Mouse (Mus musculus): ENCODE measurements at regions not wholly inside any gene's neighbourhood (a gene's known extent, or its start where the extent isn't known, plus 50 kb on each side); places are given as distances from the start of the nearest gene placed in this dataset.

DNA sequence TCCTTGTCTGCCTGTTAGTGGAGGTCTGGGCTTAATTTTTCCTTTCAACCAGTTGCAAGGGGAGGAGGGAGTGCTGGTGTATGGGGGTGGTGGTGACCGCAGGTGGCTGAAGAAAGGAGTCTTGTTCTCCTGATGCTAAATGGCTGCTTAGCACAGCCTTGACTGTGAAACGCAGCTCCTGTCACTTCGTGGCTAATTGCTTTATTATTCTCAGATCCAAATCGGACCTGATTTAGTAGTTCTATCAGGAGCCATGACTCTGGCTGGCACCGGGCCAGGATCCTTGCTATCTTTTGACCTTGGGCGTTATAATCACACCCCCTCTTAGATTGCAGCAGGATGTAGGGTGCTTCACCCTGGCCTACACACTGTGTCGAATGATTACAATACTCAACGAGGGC is 726.8 kb downstream of the Bcl11a start:
- no peak for DNase-seq (ENCODE audit: low spot score)

DNA sequence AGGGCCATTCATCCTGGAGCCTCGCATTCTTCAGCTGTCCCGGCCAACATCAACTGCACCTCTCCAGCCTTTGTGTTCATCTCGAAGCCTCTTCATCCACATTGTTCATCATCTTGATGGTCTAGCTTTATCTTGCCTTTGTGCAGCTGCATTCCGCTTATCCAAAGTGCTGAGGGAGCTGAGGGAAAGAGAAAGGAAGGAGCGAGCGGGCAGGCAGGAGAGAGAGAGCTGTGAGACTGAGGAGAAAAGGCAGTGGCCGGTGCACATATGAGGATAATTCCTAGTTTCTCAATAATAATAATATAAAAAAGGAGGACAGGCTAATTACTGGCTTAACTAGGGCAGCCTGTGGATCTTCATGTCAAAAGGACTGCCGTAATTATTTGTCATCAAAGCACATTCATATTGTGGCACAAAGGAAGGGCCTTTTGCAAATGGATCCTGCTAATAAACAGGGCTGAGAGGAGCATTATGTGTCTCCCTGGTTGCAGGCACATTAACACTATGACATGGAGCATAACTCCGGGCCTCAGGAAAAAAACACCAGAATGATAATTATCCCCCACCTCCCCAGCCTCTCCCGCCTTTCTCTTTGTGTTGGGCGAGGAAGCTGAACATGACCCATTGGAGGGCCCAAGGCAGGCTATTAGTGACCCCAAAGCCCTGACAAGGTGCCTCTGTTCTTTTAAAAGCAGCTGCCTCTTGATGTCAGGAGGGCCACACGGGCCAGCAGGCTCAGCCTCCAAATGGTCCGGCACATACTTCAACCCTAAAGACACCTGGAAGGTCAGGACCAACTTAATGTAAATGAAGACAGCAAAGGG is 751.9 kb downstream of the Bcl11a start:
- no peak for DNase-seq (ENCODE audit: low spot score)

DNA sequence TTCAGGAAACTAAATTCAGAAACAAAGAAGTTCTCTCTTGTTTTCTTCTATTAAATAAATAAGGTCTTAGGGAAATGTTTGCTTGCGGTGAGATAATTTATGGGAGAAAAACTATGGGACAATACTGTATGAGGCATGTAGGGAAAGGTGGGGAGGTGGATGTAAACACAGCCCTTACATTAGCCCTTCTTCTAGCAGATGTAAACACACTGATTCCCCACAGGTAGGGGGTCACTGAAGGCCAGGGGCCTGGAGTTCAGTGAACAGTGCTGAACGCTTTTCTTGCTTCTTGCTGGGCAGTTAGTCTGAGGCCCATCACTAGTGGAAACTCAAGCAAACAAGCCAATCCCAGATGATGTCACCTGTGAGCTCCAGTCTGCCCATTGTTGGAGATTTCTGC is 752.6 kb downstream of the Bcl11a start:
- no peak for DNase-seq (ENCODE audit: low spot score)

DNA sequence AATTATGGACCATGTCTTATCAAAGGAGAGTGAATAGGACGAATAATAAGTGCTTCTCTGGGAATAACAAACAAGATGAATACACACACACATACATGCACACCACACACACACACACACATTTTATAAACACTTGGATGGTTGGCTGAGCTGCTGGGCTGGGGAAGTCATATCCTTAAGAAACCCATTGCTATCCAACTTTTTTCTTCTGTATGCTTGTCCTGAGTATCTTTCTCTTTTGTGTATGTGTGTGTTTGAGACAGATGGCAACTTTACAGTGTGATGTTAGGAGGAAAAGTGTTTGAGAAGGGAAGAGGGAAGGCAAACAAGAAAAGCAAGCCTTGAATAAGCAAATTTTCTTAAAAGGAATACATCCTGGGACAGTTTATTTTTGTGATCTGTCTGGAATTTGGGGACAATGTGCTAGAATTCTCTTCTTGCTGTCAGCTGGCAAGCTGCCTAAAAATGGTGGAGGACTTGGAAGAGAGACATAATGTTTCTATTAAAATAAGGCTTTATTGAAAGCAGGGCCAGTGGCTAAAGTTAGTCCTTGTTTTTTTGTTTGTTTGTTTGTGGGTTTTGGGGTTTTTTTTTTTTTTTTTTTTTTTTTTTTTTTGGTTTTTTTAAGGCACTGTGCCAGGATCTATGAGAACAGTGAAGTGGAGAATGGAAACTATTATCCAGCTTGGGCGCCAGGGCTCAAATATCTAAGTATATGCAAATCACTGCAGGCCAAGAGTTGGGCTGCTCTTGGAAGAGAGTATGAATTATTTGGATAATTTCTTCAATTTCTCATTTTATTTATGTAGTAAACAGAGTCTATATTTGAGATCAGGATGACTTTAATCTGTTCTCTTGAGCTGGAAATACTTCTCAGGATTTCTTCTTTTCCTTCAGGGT is 766.2 kb downstream of the Bcl11a start:
- DNase-seq (ENCODE audit: low spot score): no peak

DNA sequence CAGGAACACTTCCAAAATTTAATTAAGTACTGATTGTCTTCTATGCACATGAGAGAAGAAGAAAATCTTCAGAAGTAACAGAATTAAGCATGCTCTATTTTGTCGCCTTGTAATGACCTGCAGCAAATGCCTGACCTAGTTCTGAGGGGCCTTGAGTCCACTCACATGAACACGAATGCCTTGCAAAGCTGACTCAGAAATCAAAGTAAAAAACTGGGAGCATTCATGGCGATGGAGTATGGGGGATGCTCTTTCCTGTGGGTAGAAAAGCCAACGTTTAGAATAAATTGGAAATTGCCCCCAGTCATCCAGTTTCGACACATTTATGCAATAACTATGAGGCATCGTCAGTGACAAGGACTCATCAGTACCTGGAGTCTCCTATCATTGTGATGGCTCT is 779.1 kb downstream of the Bcl11a start:
- DNase-seq (ENCODE audit: low spot score): no peak

DNA sequence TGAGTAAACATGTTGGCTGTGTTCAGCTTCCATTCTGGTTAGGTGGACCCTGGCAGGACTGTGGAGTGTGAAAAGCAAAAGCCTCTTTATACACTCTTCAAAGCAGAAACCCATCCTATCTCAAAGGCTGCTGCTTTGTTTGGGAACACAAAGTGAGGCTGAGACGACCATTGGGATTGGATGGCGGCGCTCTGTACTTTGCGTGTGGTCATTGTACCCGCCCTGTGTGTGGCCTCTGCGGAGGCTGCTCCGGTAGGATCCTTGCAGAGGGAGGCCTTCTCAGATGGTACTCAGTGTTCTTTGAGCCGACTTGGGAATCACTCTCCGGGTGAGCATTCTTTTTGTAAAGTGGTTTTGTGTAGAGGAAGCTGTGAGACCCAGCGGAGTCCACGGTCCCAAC is 786.8 kb downstream of the Bcl11a start:
- no peak for DNase-seq (ENCODE audit: low spot score)

DNA sequence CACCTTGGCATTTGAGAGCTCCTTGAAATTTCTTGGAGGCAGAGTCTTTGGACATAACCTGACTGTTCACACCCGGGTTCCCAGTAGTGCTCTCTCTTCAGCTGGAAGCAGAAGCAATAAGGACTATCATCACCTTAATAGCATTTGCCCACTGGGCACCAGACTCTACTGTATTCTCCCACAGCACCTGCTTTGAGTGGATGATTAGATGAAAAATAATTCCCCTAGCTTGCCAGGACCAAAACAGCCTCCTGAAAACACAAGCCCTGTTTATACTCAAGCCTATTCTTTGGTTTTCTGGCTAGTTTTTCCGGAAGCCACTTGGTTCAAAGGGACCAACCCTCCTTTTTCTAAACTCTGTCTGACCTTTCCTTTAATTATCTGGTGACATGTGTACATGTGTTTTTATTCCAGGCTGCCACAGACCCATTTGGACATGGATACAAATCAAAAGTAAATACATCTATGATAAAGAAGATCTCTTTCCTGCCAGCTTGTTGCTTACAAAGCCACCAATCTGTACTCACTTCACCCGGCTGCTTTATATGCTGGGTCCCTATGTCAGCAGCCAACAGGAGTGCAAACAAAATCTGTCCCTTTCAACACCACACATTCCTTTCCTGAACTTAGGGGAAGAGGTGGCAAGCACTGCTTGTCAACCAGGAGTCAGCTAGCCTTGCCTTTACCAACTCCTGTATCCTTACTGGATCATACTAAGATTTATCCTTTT is 787.4 kb downstream of the Bcl11a start:
- DNase-seq (ENCODE audit: low spot score): no peak

Measured in left cerebral cortex, adult 11 months (tissue).